Mouse (Mus musculus): ENCODE measurements around the gene Tsc22d2.

- TF ChIP-seq CTCF (IDR thresholded peaks at IDR 0.05; ENCODE audit: low read depth, low read length) (no peak), POLR2A (IDR thresholded peaks at IDR 0.05; ENCODE audit: extremely low read depth, insufficient read depth, low read length) (no peak)
These were observed 41.7 kb upstream of the Tsc22d2 start for GRCm38 (mm10) chr3:58372905-58373208.

All from liver, adult 2 months (tissue).